Mouse (Mus musculus): Measurements from ENCODE around the gene Cdc123. TPM values are rescaled to one million over a fixed set of nuclear protein-coding genes. Genes with fewer than 3 reads are reported as not detected.
"Not testable (repeated sequence)": the region's sequence is repeated elsewhere in the genome, so short reads cannot be mapped to it uniquely, and the experiment has no call there.

The Cdc123 gene
- polyA plus RNA-seq, 1 experiment from 2014 or later = 323 TPM

DNA sequence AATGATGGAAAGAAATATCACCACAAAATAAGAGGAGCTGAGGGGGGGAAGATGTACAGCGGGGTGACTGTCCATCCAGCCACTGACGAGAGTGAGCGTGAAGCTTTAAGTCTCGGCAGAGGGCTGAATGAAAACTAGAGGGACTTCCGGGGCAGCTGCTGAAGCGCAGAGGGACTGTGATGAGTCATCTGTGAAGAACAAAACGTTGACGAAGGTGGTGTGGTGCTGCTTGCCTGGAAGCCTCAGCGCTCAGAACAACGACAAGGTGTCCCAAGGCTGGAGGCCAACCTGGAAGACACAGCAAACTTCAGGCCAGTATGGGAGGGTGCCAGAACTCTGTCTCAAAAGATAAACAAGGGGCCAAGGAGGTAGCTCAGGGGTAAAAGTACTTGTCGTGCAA lies 4.1 kb downstream of the Cdc123 start:
- no peak for ATAC-seq (ENCODE audit: insufficient number of reproducible peaks, low FRiP score, low TSS enrichment, low read depth)
- H3K4me2 ChIP-seq = no peak overlapping the region
- peaks cover 52% of the 10 kb centered on the region for H3K36me3 ChIP-seq
- H3K4me3 ChIP-seq = no peak overlapping the region
- H3K4me1 ChIP-seq = peaks cover 3% of the 10 kb centered on the region; the same call in 1 of the 2 replicates
- H3K9ac ChIP-seq = no peak overlapping the region
- H3K27ac ChIP-seq = no peak overlapping the region
- H3K9me3 ChIP-seq = no peaks in the 10 kb centered on the region
- no peaks in the 10 kb centered on the region for H3K27me3 ChIP-seq
- 95% methylated on average over 11 of the region's 11 CpGs for WGBS

DNA sequence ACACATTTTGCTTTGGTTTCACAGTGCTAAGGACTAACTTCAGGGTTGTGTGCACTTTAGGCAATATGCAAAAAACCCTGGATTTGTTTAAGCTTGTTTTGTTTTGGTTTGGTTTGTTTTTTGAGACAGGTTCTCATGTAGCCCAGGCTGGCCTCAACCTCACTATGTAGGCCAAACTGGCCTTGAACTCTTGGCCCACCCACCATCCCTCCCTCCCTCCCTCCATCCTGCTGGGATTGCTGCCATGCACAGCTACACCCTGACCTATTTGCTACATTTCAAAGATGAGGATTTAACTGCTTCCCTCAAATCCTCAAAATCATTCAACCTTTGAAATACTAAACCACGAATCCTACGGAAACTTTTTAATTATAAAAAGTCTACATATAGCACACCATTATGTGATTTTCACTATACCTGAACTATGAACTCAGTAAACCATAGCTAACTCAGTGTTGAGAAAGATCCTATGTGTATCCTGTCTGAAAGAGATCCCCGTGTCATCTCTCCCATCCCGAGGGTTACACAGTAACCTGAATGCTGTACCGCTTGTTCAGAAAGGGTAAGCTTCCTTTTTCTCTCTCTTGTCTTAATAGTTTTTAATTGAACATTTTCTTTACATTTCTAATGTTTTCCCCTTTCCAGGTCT lies 19.6 kb downstream of the Cdc123 start:
- peaks cover 42% of the 10 kb centered on the region for H3K36me3 ChIP-seq
- WGBS = 93% methylated on average over 5 of the region's 5 CpGs

DNA sequence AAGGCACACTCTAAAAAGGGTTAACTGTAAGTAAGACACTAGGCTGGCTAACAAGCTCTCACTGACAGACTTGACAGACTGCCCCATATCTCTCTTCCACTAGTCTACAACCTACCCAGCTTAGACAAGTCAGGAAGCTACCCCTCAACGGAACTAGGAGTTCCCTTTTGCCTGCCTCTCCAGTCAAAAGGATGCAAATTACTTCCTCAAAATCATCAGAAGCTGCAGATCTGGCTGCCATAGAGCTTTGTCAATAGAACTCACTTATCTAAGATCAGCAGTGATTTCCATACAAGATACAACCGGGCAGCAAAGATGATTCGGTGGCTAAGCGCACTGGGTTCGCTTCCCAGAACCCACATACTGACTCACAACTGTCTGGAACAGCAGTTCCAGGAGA lies 20.3 kb downstream of the Cdc123 start:
- Histone ChIP-seq H3K9me3 (no peaks in the 10 kb centered on the region), H3K36me3 (peaks cover 44% of the 10 kb centered on the region), H3K4me1 (no peaks in the 10 kb centered on the region), H3K4me2 (no peak overlapping the region), H3K9ac (no peak overlapping the region), H3K27ac (no peak overlapping the region), H3K27me3 (no peaks in the 10 kb centered on the region), H3K4me3 (no peak overlapping the region)
- 85% methylated on average over 5 of the region's 5 CpGs for WGBS
- ATAC-seq (ENCODE audit: insufficient number of reproducible peaks, low FRiP score, low TSS enrichment, low read depth) = no peak

More for the DNA sequence above, 19.6 kb downstream of the Cdc123 start:
- H3K27ac ChIP-seq = no peak overlapping the region
- no peaks in the 10 kb centered on the region for H3K4me1 ChIP-seq
- no peak for ATAC-seq (ENCODE audit: insufficient number of reproducible peaks, low FRiP score, low TSS enrichment, low read depth)
- H3K27me3 ChIP-seq = no peaks in the 10 kb centered on the region
- no peaks in the 10 kb centered on the region for H3K9me3 ChIP-seq
- no peak overlapping the region for H3K9ac ChIP-seq
- H3K4me2 ChIP-seq = no peak overlapping the region
- no peak overlapping the region for H3K4me3 ChIP-seq

DNA sequence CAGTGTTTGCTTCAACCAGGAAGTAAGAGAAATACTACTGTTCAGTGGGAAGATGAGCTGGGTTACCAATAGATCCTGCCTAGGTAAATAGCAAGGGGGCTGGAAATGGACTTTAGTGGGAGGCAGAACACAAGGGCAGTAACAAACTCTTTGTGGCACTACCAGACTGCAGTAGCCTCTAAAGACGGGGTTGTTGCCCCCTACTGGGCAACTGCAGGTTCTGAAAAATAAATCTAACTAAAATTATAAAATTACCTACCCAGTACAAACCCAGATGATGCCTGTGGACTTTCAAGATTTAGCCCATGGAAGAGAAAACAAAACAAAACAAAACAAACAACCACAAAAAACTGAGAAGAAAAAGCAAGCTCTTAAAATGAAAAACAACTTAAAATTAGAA lies 20.8 kb downstream of the Cdc123 start:
- Histone ChIP-seq H3K9me3 (no peaks in the 10 kb centered on the region), H3K27me3 (no peaks in the 10 kb centered on the region), H3K27ac (no peak overlapping the region), H3K4me1 (no peaks in the 10 kb centered on the region), H3K36me3 (peaks cover 48% of the 10 kb centered on the region), H3K4me3 (no peak overlapping the region), H3K9ac (no peak overlapping the region), H3K4me2 (no peak overlapping the region)
- ATAC-seq (ENCODE audit: insufficient number of reproducible peaks, low FRiP score, low TSS enrichment, low read depth) = no peak
- WGBS = 17% methylated on average over 1 of the region's 1 CpGs

DNA sequence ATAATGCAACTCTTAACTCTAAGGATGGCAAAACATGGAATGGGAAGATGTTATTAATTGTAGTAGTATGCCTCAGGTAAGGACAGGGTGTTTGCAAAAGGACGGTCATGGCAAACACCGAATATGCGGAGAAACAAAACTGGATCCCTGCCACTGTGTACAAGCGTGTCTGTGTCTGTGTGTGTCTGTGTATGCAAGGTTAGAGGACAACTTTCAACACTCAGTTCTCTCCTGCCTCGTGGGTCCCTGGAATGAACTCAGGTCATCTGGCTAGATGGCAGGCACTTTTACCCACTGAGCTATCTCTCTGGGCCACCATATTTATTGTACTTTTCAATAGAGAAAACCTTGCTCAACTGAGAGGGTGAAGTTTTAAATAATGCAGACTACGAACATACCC lies 22.5 kb downstream of the Cdc123 start:
- no peaks in the 10 kb centered on the region for H3K27me3 ChIP-seq
- no peaks in the 10 kb centered on the region for H3K9me3 ChIP-seq
- no peak overlapping the region for H3K27ac ChIP-seq
- H3K4me2 ChIP-seq = no peak overlapping the region
- 95% methylated on average over 6 of the region's 6 CpGs for WGBS
- H3K4me3 ChIP-seq = no peak overlapping the region
- H3K4me1 ChIP-seq = no peaks in the 10 kb centered on the region
- no peak overlapping the region for H3K9ac ChIP-seq
- no peak for ATAC-seq (ENCODE audit: insufficient number of reproducible peaks, low FRiP score, low TSS enrichment, low read depth)
- H3K36me3 ChIP-seq = peaks cover 59% of the 10 kb centered on the region

DNA sequence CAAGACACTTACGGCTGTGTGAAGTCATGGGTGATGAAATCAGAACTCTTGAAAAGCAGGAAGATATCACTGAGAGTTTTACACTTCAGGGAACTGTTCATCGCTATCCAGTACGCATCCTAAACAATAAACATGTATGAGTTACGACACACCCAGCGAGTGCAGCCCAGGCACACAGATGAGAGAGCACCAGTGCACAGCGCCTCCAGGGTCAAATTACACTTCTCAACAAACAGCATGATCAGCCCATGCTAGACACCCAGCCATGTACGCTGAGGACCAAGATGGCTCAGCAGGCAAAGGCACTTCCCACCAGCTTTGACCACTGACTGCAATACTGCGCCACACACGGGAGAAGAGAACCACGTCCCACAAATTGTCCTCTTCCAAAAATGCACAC lies 23.7 kb downstream of the Cdc123 start:
- no peak overlapping the region for H3K9ac ChIP-seq
- H3K9me3 ChIP-seq = no peaks in the 10 kb centered on the region
- no peaks in the 10 kb centered on the region for H3K27me3 ChIP-seq
- H3K4me2 ChIP-seq = no peak overlapping the region
- H3K4me1 ChIP-seq = no peaks in the 10 kb centered on the region
- no peak overlapping the region for H3K4me3 ChIP-seq
- H3K27ac ChIP-seq = no peak overlapping the region
- H3K36me3 ChIP-seq = peaks cover 59% of the 10 kb centered on the region
- no peak for ATAC-seq (ENCODE audit: insufficient number of reproducible peaks, low FRiP score, low TSS enrichment, low read depth)
- 84% methylated on average over 10 of the region's 10 CpGs for WGBS

DNA sequence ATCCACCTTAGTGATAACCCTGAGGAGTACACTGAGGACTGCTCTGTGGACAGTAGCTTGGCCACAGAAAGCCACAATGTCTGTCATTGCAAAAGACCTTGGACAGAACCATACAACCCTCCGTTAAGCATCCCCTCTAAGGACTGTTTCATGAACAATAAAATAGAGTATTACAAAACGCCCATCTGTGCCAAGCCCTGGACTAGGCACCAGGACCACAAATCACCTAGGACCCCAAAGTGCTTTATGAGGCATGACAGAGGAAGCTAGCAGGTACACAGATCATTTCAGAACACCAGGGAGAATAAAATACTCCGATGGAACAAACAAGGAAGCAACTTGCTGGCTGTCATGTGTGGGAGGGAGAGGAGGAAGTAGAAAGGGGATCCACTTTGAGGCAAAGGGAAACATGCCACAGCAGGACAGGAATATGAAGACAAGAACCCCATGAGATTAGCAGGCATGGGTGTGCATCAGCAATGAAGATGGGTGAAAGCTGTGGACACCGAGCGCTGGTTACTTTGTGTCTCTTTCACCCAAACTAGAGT lies 33.7 kb downstream of the Cdc123 start:
- Histone ChIP-seq H3K4me3 (no peak overlapping the region), H3K36me3 (peaks cover 64% of the 10 kb centered on the region), H3K4me1 (no peaks in the 10 kb centered on the region), H3K9ac (no peak overlapping the region), H3K9me3 (no peaks in the 10 kb centered on the region), H3K27ac (no peak overlapping the region), H3K4me2 (no peak overlapping the region), H3K27me3 (no peaks in the 10 kb centered on the region)
- ATAC-seq (ENCODE audit: insufficient number of reproducible peaks, low FRiP score, low TSS enrichment, low read depth) = no peak
- WGBS = 89% methylated on average over 5 of the region's 5 CpGs

DNA sequence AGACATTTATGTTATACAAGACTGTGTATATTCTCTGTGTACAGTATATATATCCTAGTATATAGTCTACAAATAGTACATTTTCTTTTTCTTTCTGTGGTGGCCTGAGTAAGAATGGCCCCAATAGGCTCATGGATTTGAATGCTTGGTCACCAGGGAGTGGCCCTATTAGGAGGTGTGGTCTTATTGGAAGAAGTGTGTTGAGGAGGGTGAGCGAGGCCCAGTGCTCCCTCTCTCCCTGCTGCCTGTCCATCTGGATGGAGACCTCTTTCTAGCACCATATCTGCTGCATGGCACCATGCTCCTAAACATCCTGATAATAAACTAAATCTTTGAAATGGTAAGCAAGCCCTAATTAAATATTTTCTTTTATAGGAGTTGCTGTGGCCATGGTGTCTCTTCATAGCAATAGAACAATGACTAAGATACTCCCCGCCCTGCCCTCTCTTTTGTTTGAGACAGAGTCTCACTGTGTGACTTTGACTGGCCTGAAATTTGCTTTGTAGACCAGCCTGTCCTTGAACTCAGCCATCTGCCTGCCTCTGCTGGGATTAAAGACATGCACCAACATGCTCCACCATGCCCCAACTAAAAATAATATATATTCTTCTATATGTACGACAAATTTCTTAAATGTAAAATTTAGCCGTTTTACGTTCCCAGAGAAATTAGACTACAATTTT lies 34.8 kb downstream of the Cdc123 start:
- ATAC-seq (ENCODE audit: insufficient number of reproducible peaks, low FRiP score, low TSS enrichment, low read depth) = no peak
- 92% methylated on average over 5 of the region's 5 CpGs for WGBS
- Histone ChIP-seq H3K4me2 (no peak overlapping the region), H3K4me3 (no peak overlapping the region), H3K4me1 (no peaks in the 10 kb centered on the region), H3K9ac (no peak overlapping the region), H3K27ac (no peak overlapping the region), H3K9me3 (no peaks in the 10 kb centered on the region), H3K27me3 (no peaks in the 10 kb centered on the region), H3K36me3 (peaks cover 65% of the 10 kb centered on the region)

DNA sequence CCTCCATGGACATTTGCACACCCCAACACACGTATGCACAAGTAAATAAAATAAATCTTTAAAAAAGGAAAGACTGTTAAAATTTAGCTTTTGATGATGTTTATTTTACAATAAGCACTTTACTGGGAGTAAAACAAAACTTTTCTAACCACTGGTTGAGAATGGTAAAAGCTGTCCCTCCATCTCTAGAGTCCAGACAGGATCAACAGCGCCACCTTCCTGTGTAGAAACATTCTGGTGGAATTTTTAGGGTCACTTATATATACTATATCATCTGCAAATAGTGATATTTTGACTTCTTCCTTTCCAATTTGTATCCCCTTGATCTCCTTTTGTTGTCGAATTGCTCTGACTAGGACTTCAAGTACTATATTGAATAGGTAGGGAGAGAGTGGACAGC lies 38.8 kb downstream of the Cdc123 start:
- not testable (repeated sequence) for ATAC-seq (ENCODE audit: insufficient number of reproducible peaks, low FRiP score, low TSS enrichment, low read depth); H3K4me3 ChIP-seq; H3K27me3 ChIP-seq; H3K9me3 ChIP-seq; H3K4me2 ChIP-seq; H3K9ac ChIP-seq; H3K4me1 ChIP-seq; H3K27ac ChIP-seq
- H3K36me3 ChIP-seq = peaks cover 78% of the 10 kb centered on the region
- WGBS = 84% methylated on average over 3 of the region's 3 CpGs

DNA sequence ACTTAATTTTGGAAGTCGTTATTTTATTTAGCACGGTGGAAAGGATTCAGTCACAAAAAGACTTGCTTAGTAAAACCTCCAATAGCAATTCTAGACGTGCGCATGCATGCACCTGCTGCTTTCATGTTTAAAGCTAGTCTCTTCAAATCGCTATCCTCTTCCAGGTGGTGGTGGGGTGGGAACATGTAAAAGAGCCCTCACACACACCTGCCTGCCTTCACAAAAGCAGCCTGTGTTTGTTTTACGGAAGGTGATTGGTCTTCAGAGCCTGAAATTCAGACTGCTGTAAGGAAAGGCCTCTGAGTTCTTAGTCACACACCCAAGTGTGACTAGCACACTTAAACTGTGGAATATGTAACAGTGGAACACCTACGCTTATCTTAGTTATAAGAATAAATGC lies 39.7 kb downstream of the Cdc123 start:
- no peak for ATAC-seq (ENCODE audit: insufficient number of reproducible peaks, low FRiP score, low TSS enrichment, low read depth)
- H3K4me2 ChIP-seq = no peak overlapping the region
- H3K27me3 ChIP-seq = no peaks in the 10 kb centered on the region
- peaks cover 76% of the 10 kb centered on the region for H3K36me3 ChIP-seq
- no peak overlapping the region for H3K4me3 ChIP-seq
- no peak overlapping the region for H3K9ac ChIP-seq
- H3K27ac ChIP-seq = no peak overlapping the region
- H3K9me3 ChIP-seq = no peaks in the 10 kb centered on the region
- WGBS = 86% methylated on average over 7 of the region's 7 CpGs
- H3K4me1 ChIP-seq = no peaks in the 10 kb centered on the region

DNA sequence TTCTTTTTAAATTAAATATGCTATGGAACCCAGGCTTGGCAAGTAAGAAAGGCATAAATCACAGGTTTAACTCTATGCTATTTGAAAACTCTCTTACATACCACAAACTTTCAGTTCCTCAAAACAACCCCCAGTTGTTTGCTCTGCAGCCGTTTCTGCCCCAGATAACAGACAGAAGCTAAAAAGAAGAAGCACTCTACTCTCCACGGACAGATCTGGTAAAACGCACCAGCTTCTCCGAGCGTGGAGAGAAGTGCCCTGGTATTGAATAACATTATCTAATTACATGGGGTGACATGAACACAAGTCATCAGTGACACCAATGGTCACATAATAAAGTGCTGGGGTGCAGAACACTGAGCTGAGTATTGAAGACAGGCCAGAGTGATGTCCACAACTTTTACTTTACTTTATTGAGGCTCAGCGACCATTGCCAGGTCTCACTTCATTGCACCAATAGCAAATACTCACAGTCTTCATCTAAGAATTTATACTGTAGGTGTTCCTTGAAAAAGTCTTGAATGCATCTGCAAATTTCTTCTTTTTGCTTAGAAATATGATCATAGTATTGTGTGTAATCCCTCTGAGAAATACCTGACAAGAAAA lies 40.4 kb downstream of the Cdc123 start:
- H3K36me3 ChIP-seq = peaks cover 71% of the 10 kb centered on the region
- H3K4me2 ChIP-seq = no peak overlapping the region
- no peak overlapping the region for H3K27ac ChIP-seq
- H3K4me3 ChIP-seq = no peak overlapping the region
- no peak for ATAC-seq (ENCODE audit: insufficient number of reproducible peaks, low FRiP score, low TSS enrichment, low read depth)
- no peak overlapping the region for H3K9ac ChIP-seq
- H3K4me1 ChIP-seq = no peaks in the 10 kb centered on the region
- no peaks in the 10 kb centered on the region for H3K27me3 ChIP-seq
- 90% methylated on average over 6 of the region's 6 CpGs for WGBS
- H3K9me3 ChIP-seq = no peaks in the 10 kb centered on the region

DNA sequence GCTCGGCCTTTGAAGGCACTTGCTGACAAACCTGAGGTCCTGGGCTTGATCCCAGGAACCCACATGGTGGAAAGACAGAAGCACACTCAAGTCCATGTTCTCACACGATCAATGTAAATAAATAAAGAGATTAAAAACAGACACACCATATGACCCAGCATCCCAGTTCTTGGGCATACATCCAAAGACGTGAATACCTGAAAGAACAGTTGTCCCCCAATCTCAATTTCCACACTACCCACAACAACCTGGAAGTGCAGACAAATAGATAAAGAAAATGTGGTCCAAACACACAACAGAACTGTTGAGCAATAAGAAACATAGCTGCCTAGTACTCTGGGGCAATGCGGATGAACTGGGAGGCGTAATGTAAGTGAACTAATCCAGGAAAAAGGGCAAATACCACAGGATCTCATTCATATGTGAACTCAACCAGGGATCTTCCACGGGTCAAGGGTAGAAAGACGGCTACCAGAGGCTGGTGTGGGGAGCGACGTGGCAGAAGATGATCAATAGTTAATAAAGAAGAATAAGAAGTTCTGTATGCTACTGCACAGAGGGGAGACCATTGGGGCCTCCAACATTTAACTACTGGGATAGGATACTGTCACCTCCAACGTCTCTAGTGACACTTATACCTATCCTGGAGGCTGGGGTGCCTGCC lies 42.9 kb downstream of the Cdc123 start:
- WGBS = 93% methylated on average over 10 of the region's 10 CpGs
- no peak overlapping the region for H3K4me2 ChIP-seq
- H3K36me3 ChIP-seq = peaks cover 68% of the 10 kb centered on the region
- H3K27ac ChIP-seq = no peak overlapping the region
- H3K9ac ChIP-seq = no peak overlapping the region
- ATAC-seq (ENCODE audit: insufficient number of reproducible peaks, low FRiP score, low TSS enrichment, low read depth) = no peak
- no peak overlapping the region for H3K4me3 ChIP-seq
- H3K4me1 ChIP-seq = no peaks in the 10 kb centered on the region
- H3K9me3 ChIP-seq = no peaks in the 10 kb centered on the region
- H3K27me3 ChIP-seq = no peaks in the 10 kb centered on the region
